Mouse (Mus musculus) right cerebral cortex, postnatal 10 days (tissue): ENCODE data around the gene Nat9.
A peak's percentile ranks its signal among the peaks of the same experiment; 100 is the strongest.

Experiments
- DNase-seq, 2 experiments: peaks; one replicate each; pipeline ENCODE4 v3.0.0; 2021; ENCODE audit warnings: low spot score in 2 of 2

The Nat9 gene

DNA sequence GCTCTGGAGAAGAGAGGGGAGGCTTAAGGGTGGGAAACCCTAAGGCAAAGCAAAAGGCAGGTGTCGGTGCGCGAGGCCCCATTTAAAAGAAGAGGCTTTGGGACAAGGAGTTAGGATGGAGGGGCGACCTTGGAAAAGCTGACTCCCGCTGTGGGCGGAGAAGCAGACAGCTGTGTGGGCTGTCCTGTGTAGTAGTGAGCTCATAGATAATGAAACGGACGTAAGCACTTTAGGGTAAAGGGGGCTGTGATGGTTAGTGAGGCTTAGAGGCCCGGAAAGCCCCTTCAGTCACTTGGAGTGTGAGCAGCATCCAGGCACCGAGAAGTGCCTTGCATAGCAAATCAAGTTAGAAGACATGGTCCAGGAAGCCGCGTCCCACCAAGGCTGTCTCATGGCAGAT is at the start of gene Nat9:
TSS of gene Nat9 (minus strand) at position 167 of the 400 bp plus-strand sequence.
- no peak for DNase-seq

GRCm38 (mm10) chr11:115236570-115236969 is 48.9 kb upstream of the Nat9 start:
- DNase-seq = no peak

GRCm38 (mm10) chr11:115234320-115235044 is 46.8 kb upstream of the Nat9 start:
- DNase-seq = no peak

- DNase-seq = peak; percentile 75 to 80
Measured at GRCm38 (mm10) chr11:115233526-115234290, 46.0 kb upstream of the Nat9 start.

DNA sequence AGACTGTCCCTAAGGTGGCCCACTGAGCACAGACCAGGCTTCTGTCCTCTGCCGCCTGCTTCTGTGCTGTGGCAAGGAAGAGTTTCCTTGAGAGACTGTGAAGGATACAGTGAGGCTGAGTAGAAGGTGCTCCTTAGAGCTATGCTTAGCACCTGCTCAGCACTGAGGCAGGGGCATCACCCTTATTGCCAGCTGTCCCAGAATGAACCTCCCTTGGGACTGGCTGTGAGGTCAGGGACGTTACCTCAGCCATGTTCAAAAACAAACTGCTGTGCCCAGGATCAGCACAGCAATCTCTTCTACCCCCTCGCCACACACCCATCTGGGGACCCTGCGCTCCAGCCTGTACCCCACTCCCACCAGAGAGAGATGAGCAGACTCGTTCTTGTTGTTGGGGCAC is 45.2 kb upstream of the Nat9 start:
- no peak for DNase-seq

DNA sequence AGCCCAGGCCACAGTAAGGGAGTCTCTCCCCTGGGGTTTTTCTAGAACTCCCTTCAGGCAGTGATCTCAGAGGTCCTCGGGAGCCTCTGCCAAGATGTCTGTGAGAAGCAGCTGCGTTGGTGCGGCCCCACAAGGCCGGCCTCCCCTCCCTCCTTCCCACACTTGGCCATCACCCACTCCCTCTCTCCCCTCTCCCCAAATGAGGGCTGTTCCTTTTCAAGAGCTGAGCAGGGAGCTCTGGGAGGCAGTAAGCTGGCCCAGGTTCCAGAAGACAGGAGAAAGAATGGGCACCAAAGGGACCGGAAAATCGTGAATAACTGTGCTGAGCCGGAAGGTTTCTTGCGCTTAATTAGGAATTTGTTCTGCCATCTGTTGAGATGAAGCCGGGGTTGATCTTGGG is 44.3 kb upstream of the Nat9 start:
- DNase-seq = peak; percentile 70 to 74

- no peak for DNase-seq
Measured at GRCm38 (mm10) chr11:115231168-115231915, 43.7 kb upstream of the Nat9 start.

DNA sequence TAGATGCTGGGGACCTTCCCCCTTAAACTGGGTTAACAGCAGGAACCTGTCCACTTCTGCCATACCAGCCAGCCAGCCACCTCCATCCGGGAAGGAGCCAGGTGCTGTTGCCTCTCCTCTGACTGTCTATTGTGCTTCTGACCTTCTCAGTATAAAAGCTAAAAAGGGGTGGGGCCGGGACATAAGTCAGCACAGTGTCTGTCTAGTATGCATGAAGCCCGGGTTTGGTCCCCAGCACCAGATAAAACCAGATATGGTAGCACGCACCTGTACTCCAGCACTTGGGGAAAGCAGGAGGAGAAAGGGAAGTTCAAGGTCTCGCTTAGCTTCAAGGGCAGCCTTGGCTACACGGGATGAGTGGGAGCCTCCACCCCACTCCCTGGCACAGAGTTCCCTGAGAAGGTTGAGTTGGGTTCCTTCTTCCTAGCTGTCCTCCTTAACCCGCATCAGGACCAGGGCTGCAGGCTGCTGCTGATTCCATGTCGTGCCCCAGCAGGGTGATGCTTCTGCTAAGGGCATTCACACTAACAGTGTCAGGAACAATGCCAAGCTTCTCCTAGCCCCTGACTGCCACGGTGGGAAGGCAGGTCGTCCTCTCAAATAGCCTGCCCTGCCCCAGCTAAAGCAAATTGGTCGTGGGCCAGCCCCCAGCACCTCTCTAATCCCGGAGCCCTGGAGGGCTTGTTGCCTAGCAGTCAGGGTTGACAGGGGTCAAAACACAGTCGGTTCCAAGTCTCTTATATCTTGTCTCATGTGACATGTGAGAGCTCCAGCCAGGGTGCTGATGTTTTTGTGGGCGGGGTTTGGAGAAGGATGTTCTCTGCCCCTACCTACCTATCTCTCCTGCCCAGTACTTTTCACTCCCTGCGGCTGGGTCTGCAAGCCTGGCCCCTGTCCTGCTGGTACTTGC is 41.6 kb upstream of the Nat9 start:
- no peak for DNase-seq

DNA sequence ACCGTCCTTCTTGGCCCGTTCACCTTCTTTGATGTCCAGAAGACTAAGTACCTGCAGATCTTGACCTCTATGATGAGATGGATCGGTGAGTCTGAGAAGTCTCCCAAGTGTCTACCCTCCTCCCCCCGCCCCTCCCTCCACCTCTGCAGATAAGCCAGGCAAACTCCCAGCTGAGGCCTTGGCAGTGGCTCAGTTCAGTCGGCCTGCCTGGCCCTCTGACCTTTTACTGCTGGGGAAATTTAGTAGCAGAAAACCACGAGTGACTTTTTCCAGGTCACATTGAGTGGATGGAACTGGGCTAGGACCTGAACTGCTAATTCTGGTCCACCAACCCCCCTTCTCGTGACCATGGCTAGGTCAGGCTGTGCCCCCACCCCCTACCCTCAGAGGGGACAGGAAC is 40.8 kb upstream of the Nat9 start:
- DNase-seq = no peak

- no peak for DNase-seq
Measured at GRCm38 (mm10) chr11:115227640-115228039, 40.0 kb upstream of the Nat9 start.

GRCm38 (mm10) chr11:115226811-115227491 is 39.3 kb upstream of the Nat9 start:
- DNase-seq = no peak

DNA sequence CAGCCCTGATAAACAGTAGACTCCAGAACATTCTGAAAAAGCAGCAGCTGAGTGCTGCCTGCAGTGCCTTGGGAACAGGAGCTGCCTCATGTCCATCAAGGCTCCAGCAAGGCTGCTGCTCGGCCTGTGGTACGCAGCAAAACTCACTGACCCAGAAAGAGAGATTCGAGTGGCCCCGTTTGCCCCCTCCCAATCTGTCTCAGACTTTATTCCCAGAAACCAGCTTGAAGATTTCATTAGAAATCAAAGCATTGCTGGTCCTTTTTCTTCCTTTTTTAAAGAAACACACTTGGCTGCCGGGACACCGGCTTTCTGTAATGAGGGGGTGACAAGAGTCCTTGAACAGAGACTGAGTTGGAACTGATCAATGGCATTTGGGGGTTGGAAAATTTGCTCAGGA is 37.6 kb upstream of the Nat9 start:
- DNase-seq = peak in 1 of 2 experiments; percentile 61

DNA sequence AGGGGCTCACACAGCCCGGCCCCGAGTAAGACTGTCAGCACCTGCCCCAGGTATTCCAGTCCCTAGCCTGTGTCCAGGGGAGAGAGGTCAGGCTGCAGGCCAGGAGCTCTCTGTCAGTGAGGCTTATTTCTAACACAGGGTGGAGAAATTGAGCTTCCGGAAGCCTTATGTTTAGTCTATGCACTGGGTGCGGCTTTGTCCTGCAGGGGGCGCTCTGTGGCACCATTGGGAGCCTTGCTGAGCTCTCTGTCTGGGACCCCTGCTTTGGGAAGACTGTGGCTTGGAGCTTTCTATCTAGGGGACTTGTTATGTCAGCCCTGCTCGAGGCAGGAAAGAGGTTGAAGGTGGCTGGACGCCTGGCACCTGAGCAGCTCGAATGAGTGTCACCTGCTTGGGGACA is 37.2 kb upstream of the Nat9 start:
- peak in 1 of 2 experiments; percentile 71 for DNase-seq

DNA sequence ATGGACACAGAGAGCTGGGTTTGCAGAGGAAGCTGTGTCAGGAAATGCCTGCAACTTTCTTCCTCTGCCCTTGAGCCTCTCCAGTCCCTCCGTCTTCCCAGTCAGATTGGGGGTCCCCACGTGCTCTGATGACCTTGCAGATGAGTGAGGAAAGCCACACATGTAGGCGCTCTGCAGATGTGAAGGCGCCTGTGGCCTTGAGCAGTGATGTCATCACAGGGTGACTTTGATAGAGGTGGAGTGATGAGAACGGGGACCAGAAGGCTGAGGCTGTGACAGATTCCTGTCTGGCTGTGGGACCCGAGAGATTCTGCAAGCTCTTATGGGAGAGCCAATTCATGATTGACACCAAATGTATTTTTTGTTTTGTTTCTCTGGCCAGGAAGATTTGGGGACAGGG is 36.2 kb upstream of the Nat9 start:
- no peak for DNase-seq

GRCm38 (mm10) chr11:115223451-115223850 is 35.8 kb upstream of the Nat9 start:
- DNase-seq = no peak

DNA sequence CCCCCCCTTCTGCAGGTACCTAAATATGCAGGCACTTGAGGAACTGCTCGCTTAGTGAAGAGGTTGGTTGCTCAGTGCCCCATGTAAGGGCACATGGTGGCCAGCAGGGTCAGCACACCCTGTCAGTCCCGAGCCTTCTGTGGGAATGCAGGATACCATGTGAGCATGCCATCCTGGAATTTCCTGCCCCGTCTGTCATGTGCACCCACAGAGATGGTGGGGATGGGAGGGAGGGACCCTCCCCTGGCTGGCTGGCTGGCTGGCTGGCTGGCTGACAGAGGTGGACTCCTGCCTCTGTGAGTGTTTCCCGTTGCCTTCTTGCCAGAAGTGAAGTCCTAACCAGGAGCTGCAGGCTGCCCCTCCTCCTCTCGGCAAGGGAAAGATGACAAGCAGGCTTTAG is 34.9 kb upstream of the Nat9 start:
- no peak for DNase-seq

- peak in 1 of 2 experiments; percentile 49 for DNase-seq
Measured at GRCm38 (mm10) chr11:115222077-115222476, 34.4 kb upstream of the Nat9 start.

DNA sequence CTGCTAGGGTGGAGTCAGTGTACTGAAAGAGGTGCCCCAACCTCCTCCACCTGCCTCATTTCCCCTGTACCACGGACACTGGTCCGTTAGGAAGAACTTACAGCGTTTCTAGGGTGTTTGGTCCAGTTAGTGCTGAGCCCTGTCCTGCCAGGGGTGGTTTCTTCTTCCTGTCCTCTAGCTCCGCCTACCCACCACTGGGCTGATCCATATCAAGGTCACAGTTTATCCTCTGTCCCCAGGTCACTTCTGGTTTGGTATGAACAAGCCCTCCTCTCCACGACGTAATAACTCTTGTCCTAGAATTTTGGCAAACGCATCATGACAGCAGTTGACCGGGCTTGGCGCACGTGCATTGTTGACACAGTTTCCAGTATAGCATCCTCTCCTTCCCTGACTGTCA is 32.0 kb upstream of the Nat9 start:
- DNase-seq = no peak

GRCm38 (mm10) chr11:115219263-115219662 is 31.6 kb upstream of the Nat9 start:
- DNase-seq = no peak

- peak; percentile 49 to 51 for DNase-seq
Measured at GRCm38 (mm10) chr11:115217439-115218410, 30.1 kb upstream of the Nat9 start.
